Mouse (Mus musculus) heart, adult 2 months (tissue): Measurements from ENCODE around the gene Agxt2.

Experiments
- EP300 ChIP-seq: fragments of 200-500 bp; IDR thresholded peaks from 2 replicates; pipeline ENCODE4 v1.6.1; 2011; ENCODE audit warnings: low read depth, low read length, control low read depth; ENCODE audit not compliant: insufficient read depth
- POLR2A ChIP-seq: fragments of 200-500 bp; IDR thresholded peaks from 2 replicates; pipeline ENCODE4 v1.6.1; 2011; ENCODE audit warnings: mild to moderate bottlenecking, low read depth, low read length, control low read depth; ENCODE audit not compliant: insufficient read depth

- TF ChIP-seq POLR2A = no peak
- TF ChIP-seq EP300 = no peak
Measured at GRCm38 (mm10) chr15:10447102-10447501, 88.8 kb downstream of the Agxt2 start.
